Mouse (Mus musculus): ENCODE results near the gene Bcl7a.

Bcl7a gene

DNA sequence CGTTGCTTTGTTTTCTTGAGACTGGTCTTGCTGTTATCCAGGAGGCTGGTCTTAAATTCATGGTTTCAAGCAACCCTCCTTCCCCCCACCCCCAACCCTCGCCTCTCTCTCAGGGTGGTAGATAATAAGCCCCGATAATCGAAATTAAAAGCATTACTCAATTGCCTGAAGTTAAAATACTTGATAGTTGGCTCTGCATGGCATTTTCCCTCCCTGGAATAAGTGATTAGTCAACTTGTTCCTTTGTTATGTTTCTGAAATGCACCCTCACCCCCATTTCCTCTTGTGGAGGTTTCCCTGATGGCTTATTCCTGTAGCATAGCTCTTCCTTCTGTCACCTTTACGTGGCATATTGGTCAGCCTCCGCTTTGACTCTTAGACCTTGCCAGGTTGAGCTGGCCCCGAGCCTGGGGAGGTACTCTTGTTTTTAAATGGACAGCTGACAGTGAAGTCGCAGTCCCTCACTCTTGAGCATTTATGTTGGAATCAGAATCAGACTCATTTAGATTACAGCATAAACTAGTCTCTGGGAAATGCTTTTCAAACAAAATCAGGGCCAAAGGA lies 53.3 kb downstream of the Bcl7a start:
- in situ Hi-C loops (cut with MboI; ENCODE audit: low pct_unique_long_range_greater_than_20kb in 1 of 2, low sequenced_read_pairs in 2 of 2, unreplicated experiment in 1 of 2), result no loop called here

DNA sequence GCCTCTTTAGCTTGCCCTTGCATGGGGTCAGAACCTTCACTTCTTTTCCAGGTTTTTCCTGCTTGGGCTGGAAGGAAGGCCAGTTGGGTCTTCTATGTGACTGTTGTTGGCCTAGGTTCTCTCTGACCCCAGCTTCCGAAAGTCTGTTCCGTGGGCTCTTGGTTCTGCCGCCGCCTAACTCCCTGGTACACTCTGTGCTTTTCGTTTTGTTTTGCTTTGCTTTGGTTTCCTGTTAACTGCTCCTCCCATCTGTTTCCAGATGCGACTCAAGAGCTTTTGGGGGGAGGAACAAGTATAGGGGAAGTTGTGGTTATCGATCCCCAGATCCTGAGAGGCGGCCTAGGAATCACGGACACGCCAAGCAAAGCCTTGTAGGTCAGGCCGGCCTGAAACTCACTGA lies 54.2 kb downstream of the Bcl7a start:
- in situ Hi-C loops (cut with MboI; ENCODE audit: low pct_unique_long_range_greater_than_20kb in 1 of 2, low sequenced_read_pairs in 2 of 2, unreplicated experiment in 1 of 2), result no loop called here

DNA sequence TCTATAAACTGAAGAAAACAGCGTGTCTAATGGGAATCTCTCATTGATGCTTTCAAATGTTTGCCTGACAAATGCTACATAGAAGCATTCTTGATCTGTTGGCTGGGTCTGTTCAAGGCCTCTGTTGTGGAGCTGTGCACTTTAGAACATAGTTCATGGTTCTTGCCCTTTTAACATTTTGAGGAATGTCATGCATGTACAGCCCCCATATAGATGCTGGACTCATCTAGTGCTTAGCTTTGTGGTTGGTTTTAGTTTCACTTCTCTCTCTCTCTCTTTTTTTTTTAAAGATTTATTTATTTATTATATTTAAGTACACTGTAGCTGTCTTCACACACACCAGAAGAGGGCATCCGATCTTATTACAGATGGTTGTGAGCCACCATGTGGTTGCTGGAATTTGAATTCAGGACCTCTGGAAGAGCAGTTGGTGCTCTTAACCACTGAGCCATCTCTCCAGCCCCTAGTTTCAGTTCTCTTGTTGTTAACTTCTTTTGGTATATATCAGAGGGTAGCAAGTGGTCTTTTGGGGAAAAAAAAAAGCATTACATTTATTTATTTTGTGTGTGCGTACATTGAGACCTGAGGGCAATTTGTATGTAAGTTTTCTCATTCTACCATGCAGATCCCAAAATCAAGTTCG lies 55.3 kb downstream of the Bcl7a start:
- in situ Hi-C loops (cut with MboI; ENCODE audit: low pct_unique_long_range_greater_than_20kb in 1 of 2, low sequenced_read_pairs in 2 of 2, unreplicated experiment in 1 of 2), result no loop called here

DNA sequence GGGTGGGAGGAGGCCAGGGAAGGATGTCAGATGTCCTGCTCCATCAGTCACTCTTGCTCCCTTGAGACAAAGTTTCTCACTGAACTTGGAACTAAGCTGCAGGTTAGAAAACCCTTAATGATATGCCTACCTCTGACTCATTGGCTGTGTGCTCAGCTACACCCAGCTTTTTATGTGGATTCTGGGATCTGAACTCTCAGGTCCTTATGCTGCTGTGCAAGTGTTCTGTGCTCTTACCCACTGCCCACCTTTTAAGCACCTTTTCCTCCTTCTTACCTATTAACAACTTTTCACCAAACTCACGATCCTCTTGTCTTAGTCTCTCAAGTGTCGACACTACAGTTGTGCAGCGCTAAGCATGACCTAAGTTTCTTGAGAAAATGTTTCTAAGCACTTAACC lies 60.8 kb downstream of the Bcl7a start:
- in situ Hi-C loops (cut with MboI; ENCODE audit: low pct_unique_long_range_greater_than_20kb in 1 of 2, low sequenced_read_pairs in 2 of 2, unreplicated experiment in 1 of 2), result no loop called here

DNA sequence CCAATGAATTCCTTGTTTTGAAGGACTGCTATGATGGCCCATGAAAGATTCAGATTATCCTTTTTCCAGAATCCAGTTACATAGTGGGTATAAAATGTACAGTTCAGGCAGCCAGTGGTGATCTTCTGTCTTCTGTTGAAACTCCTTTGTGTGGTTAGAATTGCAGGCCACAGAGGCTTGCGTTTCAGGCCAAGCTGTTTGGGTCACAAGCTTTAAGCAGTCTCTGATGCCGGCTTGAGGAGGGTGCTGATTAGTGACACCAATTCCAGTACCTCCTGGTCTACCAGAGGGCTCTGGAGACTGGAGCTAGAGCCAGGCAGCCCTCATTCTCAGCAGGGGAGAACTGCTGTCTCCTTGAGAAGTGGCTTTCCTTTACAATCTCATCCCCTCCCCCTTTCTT lies 63.3 kb downstream of the Bcl7a start:
- in situ Hi-C loops (cut with MboI; ENCODE audit: low pct_unique_long_range_greater_than_20kb in 1 of 2, low sequenced_read_pairs in 2 of 2, unreplicated experiment in 1 of 2), result no loop called here

DNA sequence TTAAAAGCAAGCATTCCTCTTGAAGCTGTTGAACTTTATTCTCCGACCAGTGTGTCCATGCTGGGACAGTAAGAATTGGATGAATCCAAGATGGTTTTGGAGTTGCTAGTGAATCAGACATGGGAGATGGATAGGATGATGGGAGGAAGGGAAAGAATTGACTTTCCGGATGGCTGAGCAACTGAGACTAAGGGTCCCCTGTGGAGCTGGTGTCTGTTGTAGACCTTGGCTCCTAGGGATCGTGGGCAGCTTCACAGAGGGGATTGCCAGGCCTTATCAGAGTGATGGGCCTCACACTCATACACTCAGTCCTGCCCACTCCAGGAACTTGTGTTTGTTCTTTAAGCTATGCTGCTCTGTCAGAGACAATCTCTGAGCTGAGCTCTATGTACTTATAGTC lies 64.5 kb downstream of the Bcl7a start:
- in situ Hi-C loops (cut with MboI; ENCODE audit: low pct_unique_long_range_greater_than_20kb in 1 of 2, low sequenced_read_pairs in 2 of 2, unreplicated experiment in 1 of 2), result no loop called here

DNA sequence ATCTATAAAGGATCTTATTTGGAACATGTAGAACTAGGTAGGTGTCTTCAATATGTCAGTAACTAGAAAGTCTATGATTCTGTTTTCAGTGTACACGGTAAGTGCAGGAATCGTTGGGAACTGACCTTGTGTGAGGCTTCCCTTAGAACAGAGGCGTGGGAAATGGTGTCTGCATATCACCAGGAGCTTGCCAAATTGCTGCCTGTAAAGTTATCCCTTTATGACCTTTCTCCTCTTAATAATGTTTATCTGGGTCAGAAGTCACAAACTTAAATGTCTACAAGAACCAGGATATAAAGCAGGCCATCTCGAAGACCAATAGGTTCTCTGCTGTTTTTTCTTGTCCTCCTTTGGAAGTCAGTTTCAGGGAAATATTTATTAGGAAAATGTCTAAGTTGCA lies 68.6 kb downstream of the Bcl7a start:
- in situ Hi-C loops (cut with MboI; ENCODE audit: low pct_unique_long_range_greater_than_20kb in 1 of 2, low sequenced_read_pairs in 2 of 2, unreplicated experiment in 1 of 2), result no loop called here

DNA sequence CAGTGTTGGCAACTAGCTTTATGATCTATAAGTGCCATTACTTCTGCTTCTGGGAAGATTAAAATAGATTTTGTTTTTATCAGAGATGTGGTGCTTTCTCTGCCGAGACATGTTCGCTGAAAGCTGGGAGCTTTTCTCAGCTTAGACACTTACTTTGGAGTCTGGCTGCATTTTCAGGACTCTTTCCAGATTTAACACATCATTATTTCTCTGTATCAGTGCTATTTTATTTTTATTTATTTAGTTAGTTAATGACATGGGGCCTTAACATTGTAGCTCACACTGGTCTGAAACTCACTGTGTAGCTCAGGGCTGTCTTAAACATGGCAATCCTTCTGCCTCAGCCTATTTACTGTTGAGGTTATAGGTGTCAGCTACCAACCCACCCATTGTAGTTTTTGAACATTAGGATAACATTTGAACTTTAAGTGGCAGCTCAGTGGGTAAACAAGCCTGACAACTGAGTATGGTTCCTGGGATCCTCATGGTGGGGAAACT lies 70.3 kb downstream of the Bcl7a start:
- in situ Hi-C loops (cut with MboI; ENCODE audit: low pct_unique_long_range_greater_than_20kb in 1 of 2, low sequenced_read_pairs in 2 of 2, unreplicated experiment in 1 of 2), result no loop called here

DNA sequence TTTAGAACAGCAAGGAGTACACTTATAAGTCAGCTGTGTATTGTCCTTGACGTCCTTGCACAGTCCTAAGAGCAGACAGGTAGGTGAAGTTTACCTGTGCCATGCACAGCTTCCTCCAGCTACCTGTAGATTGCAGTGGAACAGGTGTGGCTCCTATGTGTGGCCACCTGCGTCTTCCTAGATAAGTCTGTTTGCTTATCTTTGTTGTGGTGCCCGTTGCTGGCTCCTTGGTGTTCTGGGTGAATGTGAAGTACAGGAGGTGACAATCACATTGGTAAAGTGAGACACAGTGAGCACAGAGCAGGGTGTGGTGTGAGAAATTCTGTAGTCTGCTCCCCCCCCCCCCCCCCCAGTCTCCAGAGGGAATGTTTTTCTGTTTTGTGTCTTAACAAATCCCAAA lies 72.5 kb downstream of the Bcl7a start:
- in situ Hi-C loops (cut with MboI; ENCODE audit: low pct_unique_long_range_greater_than_20kb in 1 of 2, low sequenced_read_pairs in 2 of 2, unreplicated experiment in 1 of 2), result no loop called here

DNA sequence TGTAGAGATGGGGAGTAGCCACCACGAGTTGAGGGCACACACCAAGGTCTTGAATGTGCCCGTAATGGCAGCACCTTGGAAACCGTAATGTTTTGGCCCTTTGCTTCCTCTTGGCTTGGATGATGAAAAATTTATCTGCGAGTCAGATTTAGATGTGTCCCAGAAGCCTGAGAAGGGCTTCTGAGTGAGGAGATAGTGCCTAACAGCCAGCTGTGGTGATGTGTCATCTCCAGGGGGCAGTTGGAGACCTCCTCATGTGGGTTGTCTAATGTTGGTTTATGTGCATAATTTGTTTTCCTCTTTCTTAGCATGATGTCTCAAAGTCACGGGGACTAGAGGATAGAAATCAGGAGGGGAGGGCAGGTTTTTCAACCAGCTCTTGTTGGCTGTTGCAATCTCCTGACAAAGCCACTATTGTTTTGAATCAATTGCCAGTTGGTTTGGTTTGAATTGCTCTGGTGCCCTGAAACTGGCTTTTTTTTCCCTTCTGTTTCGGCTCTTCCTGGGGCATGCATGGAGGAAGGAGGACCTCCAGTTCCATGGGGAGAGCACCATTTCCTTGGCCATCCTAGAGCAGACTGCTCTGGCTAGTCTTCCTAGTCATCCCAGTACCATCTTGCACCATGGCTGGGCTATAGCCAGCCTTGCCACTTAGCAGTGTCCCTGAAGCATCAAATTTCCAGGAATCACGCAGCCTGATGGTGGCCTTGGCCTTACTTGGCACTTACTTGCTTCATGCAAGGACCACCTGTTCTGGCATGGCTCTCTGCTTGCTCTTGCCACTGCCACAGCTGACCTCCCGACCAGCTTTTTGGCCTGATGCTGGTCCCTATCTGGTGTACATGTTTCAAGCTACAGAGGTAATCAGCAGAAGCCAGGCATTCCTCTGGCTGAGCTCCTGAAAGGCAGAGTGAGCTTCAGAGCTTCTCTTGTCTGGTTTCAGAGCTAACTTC lies 73.2 kb downstream of the Bcl7a start:
- in situ Hi-C loops (cut with MboI; ENCODE audit: low pct_unique_long_range_greater_than_20kb in 1 of 2, low sequenced_read_pairs in 2 of 2, unreplicated experiment in 1 of 2), result no loop called here

DNA sequence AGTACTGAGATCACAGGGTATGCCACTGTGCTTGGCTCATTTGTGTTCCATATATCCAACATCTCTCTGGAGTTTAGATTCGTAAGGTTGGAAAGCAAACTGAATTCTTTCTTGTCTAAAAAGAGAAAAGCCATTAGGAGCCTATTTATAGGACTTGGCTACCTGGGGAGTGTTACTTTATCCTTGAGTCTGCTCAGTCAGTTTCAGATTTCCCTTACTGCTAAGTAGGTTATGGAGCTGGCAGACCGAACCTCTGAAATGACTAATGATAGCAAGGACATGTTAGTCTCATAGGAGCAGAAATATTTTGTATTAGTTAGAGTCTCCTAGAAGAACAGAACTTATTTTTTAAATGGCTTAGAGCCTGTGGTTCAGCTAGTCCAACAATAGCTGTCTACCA lies 80.3 kb downstream of the Bcl7a start:
- in situ Hi-C loops (cut with MboI; ENCODE audit: low pct_unique_long_range_greater_than_20kb in 1 of 2, low sequenced_read_pairs in 2 of 2, unreplicated experiment in 1 of 2), result no loop called here
